Mouse (Mus musculus): Measurements from ENCODE around the gene Cep162.

The Cep162 gene

GRCm38 (mm10) chr9:87254903-87255695 is at the start of gene Cep162:
Cep162 (minus strand) TSS chr9:87255536.
- DNase-seq (ENCODE audit: low spot score), result peak; percentile 93

GRCm38 (mm10) chr9:87303196-87303595 is 47.9 kb upstream of the Cep162 start:
- DNase-seq (ENCODE audit: low spot score), result no peak

GRCm38 (mm10) chr9:87298900-87299299 is 43.6 kb upstream of the Cep162 start:
- DNase-seq (ENCODE audit: low spot score), result peak; percentile 13

- no peak for DNase-seq (ENCODE audit: low spot score)
Measured at GRCm38 (mm10) chr9:87297522-87297921, 42.2 kb upstream of the Cep162 start.

- DNase-seq (ENCODE audit: low spot score), result no peak
Measured at GRCm38 (mm10) chr9:87255696-87256030, 327 bp upstream of the Cep162 start.

- peak; percentile 18 for DNase-seq (ENCODE audit: low spot score)
Measured at GRCm38 (mm10) chr9:87248118-87248517, 7.2 kb downstream of the Cep162 start.

GRCm38 (mm10) chr9:87247678-87248077 is 7.7 kb downstream of the Cep162 start:
- no peak for DNase-seq (ENCODE audit: low spot score)

GRCm38 (mm10) chr9:87213204-87213603 is 42.1 kb downstream of the Cep162 start:
- DNase-seq (ENCODE audit: low spot score), result no peak

- DNase-seq (ENCODE audit: low spot score), result no peak
Measured at GRCm38 (mm10) chr9:87210830-87211339, 44.5 kb downstream of the Cep162 start.

- peak; percentile 26 for DNase-seq (ENCODE audit: low spot score)
Measured at GRCm38 (mm10) chr9:87202431-87202830, 52.9 kb downstream of the Cep162 start.

GRCm38 (mm10) chr9:87200919-87201318 is 54.4 kb downstream of the Cep162 start:
- no peak for DNase-seq (ENCODE audit: low spot score)

GRCm38 (mm10) chr9:87200426-87200825 is 54.9 kb downstream of the Cep162 start:
- no peak for DNase-seq (ENCODE audit: low spot score)

- DNase-seq (ENCODE audit: low spot score), result no peak
Measured at GRCm38 (mm10) chr9:87198036-87198435, 57.3 kb downstream of the Cep162 start.

- DNase-seq (ENCODE audit: low spot score), result no peak
Measured at GRCm38 (mm10) chr9:87197277-87197676, 58.1 kb downstream of the Cep162 start.

- DNase-seq (ENCODE audit: low spot score), result no peak
Measured at GRCm38 (mm10) chr9:87193721-87194120, 61.6 kb downstream of the Cep162 start.

- DNase-seq (ENCODE audit: low spot score), result no peak
Measured at GRCm38 (mm10) chr9:87187336-87187735, 68.0 kb downstream of the Cep162 start.

- DNase-seq (ENCODE audit: low spot score), result no peak
Measured at GRCm38 (mm10) chr9:87182231-87182630, 73.1 kb downstream of the Cep162 start.

- no peak for DNase-seq (ENCODE audit: low spot score)
Measured at GRCm38 (mm10) chr9:87178534-87178933, 76.8 kb downstream of the Cep162 start.

- DNase-seq (ENCODE audit: low spot score), result no peak
Measured at GRCm38 (mm10) chr9:87171517-87171916, 83.8 kb downstream of the Cep162 start.

- no peak for DNase-seq (ENCODE audit: low spot score)
Measured at GRCm38 (mm10) chr9:87170891-87171290, 84.4 kb downstream of the Cep162 start.

GRCm38 (mm10) chr9:87169144-87169543 is 86.2 kb downstream of the Cep162 start:
- DNase-seq (ENCODE audit: low spot score), result no peak

GRCm38 (mm10) chr9:87168051-87168450 is 87.3 kb downstream of the Cep162 start:
- DNase-seq (ENCODE audit: low spot score), result no peak

GRCm38 (mm10) chr9:87167001-87167830 is 88.1 kb downstream of the Cep162 start:
- no peak for DNase-seq (ENCODE audit: low spot score)
